Mouse (Mus musculus) T-cell, adult 2 months (primary cell): Measurements from ENCODE around the gene Gm20532.

ENCODE experiments used
- DNase-seq: peaks from one replicate; pipeline ENCODE4 v3.0.0; 2022; ENCODE audit warnings: low spot score

Gene Gm20532

GRCm38 (mm10) chr2:26586294-26587043 lies at the start of gene Gm20532:
Gene Gm20532 (plus strand): TSS chr2:26586639.
- DNase-seq = peak; percentile 34

GRCm38 (mm10) chr2:26539516-26539915 lies 46.9 kb upstream of the Gm20532 start:
- no peak for DNase-seq

GRCm38 (mm10) chr2:26540721-26541120 lies 45.7 kb upstream of the Gm20532 start:
- DNase-seq = no peak

- DNase-seq = no peak
These were observed 45.1 kb upstream of the Gm20532 start for GRCm38 (mm10) chr2:26541258-26541910.

GRCm38 (mm10) chr2:26543155-26543554 lies 43.3 kb upstream of the Gm20532 start:
- DNase-seq = no peak

GRCm38 (mm10) chr2:26543768-26544167 lies 42.7 kb upstream of the Gm20532 start:
- DNase-seq = no peak

GRCm38 (mm10) chr2:26544265-26544664 lies 42.2 kb upstream of the Gm20532 start:
- no peak for DNase-seq

GRCm38 (mm10) chr2:26547481-26547880 lies 39.0 kb upstream of the Gm20532 start:
- no peak for DNase-seq

GRCm38 (mm10) chr2:26549801-26550200 lies 36.6 kb upstream of the Gm20532 start:
- DNase-seq = no peak

GRCm38 (mm10) chr2:26550205-26550604 lies 36.2 kb upstream of the Gm20532 start:
- DNase-seq = peak; percentile 11

GRCm38 (mm10) chr2:26550777-26551176 lies 35.7 kb upstream of the Gm20532 start:
- no peak for DNase-seq

GRCm38 (mm10) chr2:26551446-26551845 lies 35.0 kb upstream of the Gm20532 start:
- peak; percentile 27 for DNase-seq

GRCm38 (mm10) chr2:26552066-26552465 lies 34.4 kb upstream of the Gm20532 start:
- DNase-seq = peak; percentile 52

GRCm38 (mm10) chr2:26553904-26554303 lies 32.5 kb upstream of the Gm20532 start:
- DNase-seq = no peak

GRCm38 (mm10) chr2:26555076-26555475 lies 31.4 kb upstream of the Gm20532 start:
- DNase-seq = no peak

GRCm38 (mm10) chr2:26556535-26556993 lies 29.9 kb upstream of the Gm20532 start:
- no peak for DNase-seq

GRCm38 (mm10) chr2:26560506-26560905 lies 25.9 kb upstream of the Gm20532 start:
- DNase-seq = no peak

GRCm38 (mm10) chr2:26561351-26562016 lies 25.0 kb upstream of the Gm20532 start:
- DNase-seq = no peak

- peak; percentile 76 for DNase-seq
These were observed 20.2 kb upstream of the Gm20532 start for GRCm38 (mm10) chr2:26566221-26566620.

GRCm38 (mm10) chr2:26570034-26570433 lies 16.4 kb upstream of the Gm20532 start:
- peak; percentile 49 for DNase-seq

- DNase-seq = no peak
These were observed 15.0 kb upstream of the Gm20532 start for GRCm38 (mm10) chr2:26571400-26571799.

GRCm38 (mm10) chr2:26571826-26572225 lies 14.6 kb upstream of the Gm20532 start:
- DNase-seq = no peak

GRCm38 (mm10) chr2:26573396-26573795 lies 13.0 kb upstream of the Gm20532 start:
- DNase-seq = no peak
